Mouse (Mus musculus): ENCODE measurements around the gene Cacng3.

Cacng3 gene

GRCm38 (mm10) chr7:122706736-122707135, 36.4 kb downstream of the Cacng3 start:
- in situ Hi-C loops (cut with MboI; ENCODE audit: unreplicated experiment in 2 of 2): no loop called here

GRCm38 (mm10) chr7:122716299-122716698, 46.0 kb downstream of the Cacng3 start:
- in situ Hi-C loops (cut with MboI; ENCODE audit: unreplicated experiment in 2 of 2): no loop called here

- in situ Hi-C loops (cut with MboI; ENCODE audit: unreplicated experiment in 2 of 2): no loop called here
Measured at GRCm38 (mm10) chr7:122718540-122718939, 48.2 kb downstream of the Cacng3 start.

DNA sequence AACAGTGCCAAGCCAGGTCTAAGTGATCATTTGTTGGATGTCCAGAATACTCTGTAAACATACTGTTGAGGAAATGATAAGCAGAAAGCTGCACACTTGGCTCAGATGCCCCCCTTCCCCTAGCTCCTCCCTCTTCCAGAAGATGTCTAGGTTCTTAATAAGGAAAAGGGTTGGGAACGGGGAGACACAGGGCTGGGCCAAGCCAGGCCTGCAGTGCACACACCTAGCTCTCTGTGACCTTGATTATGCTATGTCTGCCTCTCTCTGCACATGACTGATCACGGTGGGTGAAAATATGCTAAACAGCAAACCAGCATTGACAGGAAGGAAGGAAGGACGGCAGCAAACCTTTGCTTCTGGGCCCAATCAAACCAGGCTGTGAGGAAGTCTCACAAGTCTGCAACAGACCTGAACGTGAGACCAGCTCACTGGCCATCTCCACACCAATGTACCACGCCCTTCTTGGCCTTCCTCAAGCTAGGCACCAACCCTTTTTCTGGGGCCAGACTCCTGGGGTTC, 53.1 kb downstream of the Cacng3 start:
- in situ Hi-C loops (cut with MboI; ENCODE audit: unreplicated experiment in 2 of 2): no loop called here

DNA sequence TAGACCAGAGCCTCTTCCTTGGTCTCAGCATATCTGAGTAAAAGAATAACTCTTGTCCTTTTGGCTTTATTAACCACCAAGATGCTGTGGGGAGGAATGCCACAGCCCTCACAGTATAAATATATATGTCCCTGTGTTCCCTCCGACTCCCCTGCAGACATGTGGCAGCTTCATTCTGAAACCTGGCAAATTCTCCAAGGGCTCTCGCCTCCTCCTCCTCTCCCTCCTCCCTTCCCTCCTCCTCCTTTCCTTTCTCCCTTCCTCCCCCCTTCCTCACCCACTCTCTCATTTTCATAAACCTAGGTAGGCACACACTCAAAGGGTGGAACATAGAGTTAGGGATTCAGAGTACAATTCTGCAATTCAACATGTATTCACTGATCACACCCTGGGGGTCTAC, 56.1 kb downstream of the Cacng3 start:
- in situ Hi-C loops (cut with MboI; ENCODE audit: unreplicated experiment in 2 of 2): no loop called here

DNA sequence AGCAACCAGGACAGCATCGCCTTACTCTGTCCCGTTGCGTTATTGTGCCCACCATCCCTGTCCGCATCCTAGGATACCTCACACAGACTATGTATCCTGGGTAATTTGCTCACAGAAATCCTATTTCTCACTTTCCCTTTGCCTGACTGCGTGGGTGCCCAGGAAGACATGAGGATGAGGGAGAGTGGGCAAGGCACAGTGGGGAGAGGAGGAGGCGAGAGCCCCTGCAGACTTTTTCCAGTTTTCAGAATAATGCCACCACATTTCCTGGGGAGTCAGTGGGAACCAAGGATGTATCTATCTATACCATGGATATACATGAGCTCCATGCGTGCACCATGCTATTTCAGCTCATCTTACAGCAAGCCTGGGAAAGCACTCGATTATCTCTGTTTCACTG, 57.9 kb downstream of the Cacng3 start:
- in situ Hi-C loops (cut with MboI; ENCODE audit: unreplicated experiment in 2 of 2): no loop called here

- in situ Hi-C loops (cut with MboI; ENCODE audit: unreplicated experiment in 2 of 2): no loop called here
Measured at GRCm38 (mm10) chr7:122728846-122729245, 58.6 kb downstream of the Cacng3 start.

DNA sequence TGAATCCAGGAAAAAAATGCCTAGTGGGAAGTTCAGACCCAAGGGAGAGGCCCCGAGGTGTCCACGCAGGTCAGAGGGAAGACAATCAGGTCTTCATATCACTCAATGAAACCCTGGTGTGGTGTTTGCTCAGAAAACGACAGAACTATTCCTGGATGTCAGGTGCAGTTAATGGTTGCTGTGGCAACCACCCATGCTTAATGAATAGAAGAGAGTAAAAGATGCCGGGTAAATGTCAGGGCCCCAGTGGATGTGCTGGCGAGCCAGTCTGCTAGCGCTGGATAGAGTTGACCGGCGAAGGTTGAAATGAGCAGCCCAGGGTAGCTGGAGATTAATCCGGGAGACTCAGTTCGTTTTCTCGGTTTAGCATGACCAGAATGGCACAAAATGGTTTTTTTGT, 65.0 kb downstream of the Cacng3 start:
- in situ Hi-C loops (cut with MboI; ENCODE audit: unreplicated experiment in 2 of 2): no loop called here

- in situ Hi-C loops (cut with MboI; ENCODE audit: unreplicated experiment in 2 of 2): no loop called here
Measured at GRCm38 (mm10) chr7:122738541-122738940, 68.2 kb downstream of the Cacng3 start.

GRCm38 (mm10) chr7:122740663-122741062, 70.4 kb downstream of the Cacng3 start:
- in situ Hi-C loops (cut with MboI; ENCODE audit: unreplicated experiment in 2 of 2): no loop called here

DNA sequence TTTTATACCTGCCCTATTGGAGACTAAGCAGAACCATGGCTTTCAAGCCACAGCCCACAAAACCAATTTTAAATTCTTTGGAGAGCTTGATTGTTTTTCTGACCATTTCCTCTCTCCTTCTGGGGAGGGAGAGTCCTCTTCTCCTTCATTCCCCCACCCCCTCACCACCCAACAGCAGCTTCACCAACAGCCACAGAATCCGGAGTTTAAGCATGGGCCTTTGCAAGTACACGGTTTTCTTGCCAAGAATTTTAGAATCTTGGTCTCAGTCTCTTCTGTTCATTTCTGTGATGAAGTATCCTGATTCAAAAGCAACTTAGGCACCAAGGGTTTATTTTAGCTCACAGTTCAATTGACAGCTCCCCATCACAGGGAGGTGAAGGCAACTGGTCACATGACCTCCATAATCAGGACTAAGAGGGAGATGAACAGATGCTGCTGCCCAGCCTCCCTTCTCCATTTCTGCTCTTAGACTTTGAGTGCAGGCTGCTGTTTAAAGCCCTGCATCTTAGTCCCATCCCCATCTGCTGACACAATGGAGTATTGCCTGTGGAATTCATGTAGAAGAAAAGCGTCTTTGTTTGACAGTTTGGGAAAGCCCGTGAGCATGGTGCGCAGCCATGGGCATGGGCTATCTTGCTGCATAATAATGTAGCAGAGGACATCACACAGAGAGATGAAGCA, 85.8 kb downstream of the Cacng3 start:
- in situ Hi-C loops (cut with MboI; ENCODE audit: unreplicated experiment in 2 of 2): no loop called here

- in situ Hi-C loops (cut with MboI; ENCODE audit: unreplicated experiment in 2 of 2): no loop called here
Measured at GRCm38 (mm10) chr7:122758645-122759044, 88.4 kb downstream of the Cacng3 start.

DNA sequence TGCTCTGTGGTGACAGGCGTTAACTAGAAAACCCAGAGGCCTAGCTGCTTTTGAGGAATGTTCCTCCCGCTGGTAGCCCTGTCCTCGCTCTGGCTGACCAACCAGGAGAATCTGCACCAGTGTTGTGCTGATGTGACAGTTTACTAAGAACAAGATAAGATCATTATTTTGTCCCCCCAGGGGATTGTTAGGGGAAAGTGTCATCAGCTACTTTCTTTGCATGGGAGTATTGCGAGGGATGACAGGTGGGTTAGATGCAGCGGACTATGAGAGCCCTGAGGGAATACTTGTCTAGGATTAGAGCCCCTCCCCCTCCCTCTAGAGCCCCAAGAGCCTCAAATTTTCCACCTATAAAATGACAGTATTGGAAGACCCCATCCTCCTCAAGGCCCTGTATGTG, 94.2 kb downstream of the Cacng3 start:
- in situ Hi-C loops (cut with MboI; ENCODE audit: unreplicated experiment in 2 of 2): no loop called here

DNA sequence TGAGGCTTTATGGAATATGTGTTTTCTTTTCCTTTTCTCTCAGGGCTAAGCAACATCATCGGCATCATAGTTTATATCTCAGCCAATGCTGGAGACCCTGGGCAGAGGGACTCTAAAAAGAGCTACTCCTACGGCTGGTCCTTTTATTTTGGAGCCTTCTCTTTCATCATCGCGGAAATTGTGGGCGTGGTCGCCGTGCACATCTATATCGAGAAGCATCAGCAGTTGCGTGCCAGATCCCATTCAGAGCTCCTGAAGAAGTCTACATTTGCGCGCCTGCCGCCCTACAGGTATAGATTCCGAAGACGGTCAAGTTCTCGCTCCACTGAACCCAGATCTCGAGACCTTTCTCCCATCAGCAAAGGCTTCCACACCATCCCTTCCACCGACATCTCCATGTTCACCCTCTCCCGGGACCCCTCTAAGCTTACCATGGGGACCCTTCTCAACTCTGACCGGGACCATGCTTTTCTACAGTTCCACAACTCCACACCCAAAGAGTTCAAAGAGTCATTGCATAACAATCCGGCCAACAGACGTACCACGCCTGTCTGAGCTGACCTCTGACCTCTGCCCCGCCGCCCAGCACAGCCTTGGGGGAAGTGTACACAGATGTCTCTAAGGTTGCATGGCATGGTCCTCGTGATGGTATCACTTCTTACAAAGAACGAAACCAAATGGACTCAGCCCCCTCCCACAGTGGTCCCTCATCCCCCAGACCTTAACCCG, 98.2 kb downstream of the Cacng3 start:
- in situ Hi-C loops (cut with MboI; ENCODE audit: unreplicated experiment in 2 of 2): no loop called here

- in situ Hi-C loops (cut with MboI; ENCODE audit: unreplicated experiment in 2 of 2): no loop called here
Measured at GRCm38 (mm10) chr7:122779601-122780000, 109.3 kb downstream of the Cacng3 start.

- in situ Hi-C loops (cut with MboI; ENCODE audit: unreplicated experiment in 2 of 2): no loop called here
Measured at GRCm38 (mm10) chr7:122789929-122790328, 119.6 kb downstream of the Cacng3 start.

GRCm38 (mm10) chr7:122793655-122794346, 123.5 kb downstream of the Cacng3 start:
- in situ Hi-C loops (cut with MboI; ENCODE audit: unreplicated experiment in 2 of 2): no loop called here

GRCm38 (mm10) chr7:122795140-122795539, 124.8 kb downstream of the Cacng3 start:
- in situ Hi-C loops (cut with MboI; ENCODE audit: unreplicated experiment in 2 of 2): no loop called here

DNA sequence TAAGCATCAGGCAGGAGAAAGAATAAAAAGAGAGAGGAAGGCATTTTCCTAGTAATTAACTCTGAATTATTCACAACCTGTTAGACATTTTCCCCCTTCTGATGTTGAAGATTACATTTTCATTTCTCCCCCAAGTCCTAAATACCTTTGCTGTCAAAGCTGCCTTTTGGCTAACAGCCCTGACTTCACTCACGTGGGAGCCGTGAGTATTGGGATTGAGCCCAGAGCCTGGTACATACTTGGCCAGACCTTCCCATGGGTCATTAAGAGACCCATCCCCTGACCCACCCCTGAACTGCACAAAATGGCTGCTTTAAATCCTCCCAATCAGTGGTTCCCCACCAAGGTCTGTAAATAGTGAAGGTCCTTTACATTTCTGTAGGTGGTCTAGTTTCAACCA, 130.5 kb downstream of the Cacng3 start:
- in situ Hi-C loops (cut with MboI; ENCODE audit: unreplicated experiment in 2 of 2): no loop called here

- in situ Hi-C loops (cut with MboI; ENCODE audit: unreplicated experiment in 2 of 2): no loop called here
Measured at GRCm38 (mm10) chr7:122803839-122804496, 133.7 kb downstream of the Cacng3 start.

- in situ Hi-C loops (cut with MboI; ENCODE audit: unreplicated experiment in 2 of 2): no loop called here
Measured at GRCm38 (mm10) chr7:122806531-122806930, 136.2 kb downstream of the Cacng3 start.
